Mouse (Mus musculus) bone marrow macrophage, adult 2 months (primary cell): ENCODE data around the gene Cd101.

ENCODE experiments used
- CTCF ChIP-seq: IDR thresholded peaks from 2 replicates; pipeline ENCODE4 v1.5.1; 2012; ENCODE audit warnings: low read depth, mild to moderate bottlenecking, low read length, moderate library complexity
- POLR2A ChIP-seq: IDR thresholded peaks from 2 replicates; pipeline ENCODE4 v1.6.1; 2012; ENCODE audit warnings: mild to moderate bottlenecking, low read depth, low read length, borderline replicate concordance

DNA sequence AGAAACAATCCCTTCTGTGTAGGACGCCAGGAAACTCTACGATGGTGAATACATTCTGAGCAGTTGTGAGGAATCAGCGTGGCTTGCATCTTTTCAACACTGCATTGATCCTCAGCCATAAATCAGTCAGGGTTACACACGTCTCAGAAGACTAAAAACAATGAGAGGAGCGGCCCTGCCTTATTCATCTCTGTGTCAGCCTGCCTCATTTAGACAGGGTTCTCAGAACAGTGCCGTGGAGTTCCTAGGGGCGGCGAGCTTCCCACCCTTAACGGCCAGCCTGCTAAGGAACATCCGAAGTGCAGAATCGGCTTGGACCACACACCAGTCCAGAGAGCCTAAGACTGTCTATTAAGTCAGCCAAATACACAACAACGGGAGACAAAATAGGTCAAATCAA, 39.9 kb downstream of the Cd101 start:
- TF ChIP-seq CTCF (no peak), POLR2A (no peak)
